Mouse (Mus musculus) right cerebral cortex, adult 2 months (tissue): ENCODE measurements at regions not wholly inside any gene's neighbourhood (a gene's known extent, or its start where the extent isn't known, plus 50 kb on each side); places are given as distances from the start of the nearest gene placed in this dataset.

Experiments
- DNase-seq, 2 experiments: peaks; one replicate each; pipeline ENCODE4 v3.0.0; 2021 to 2022; ENCODE audit warnings: low spot score in 2 of 2

DNA sequence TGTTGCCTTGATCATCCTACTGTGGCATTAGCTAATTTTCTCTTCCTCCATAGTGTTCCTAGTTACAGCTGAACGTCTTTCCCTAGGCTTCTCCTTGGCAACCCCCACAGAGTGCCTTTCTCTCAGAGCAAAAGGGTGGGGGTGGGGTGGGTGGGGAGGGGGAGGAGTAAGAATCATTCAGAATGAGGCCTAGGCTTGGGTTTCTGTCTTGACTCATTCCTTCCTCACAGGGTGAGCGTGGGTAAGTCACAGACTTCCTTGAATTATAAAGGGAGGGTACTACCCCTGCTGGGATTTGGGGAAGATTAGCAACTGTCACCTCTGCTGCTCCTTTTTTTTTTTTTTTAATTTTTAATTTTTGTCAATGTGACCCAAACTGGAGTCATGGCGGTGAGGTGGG, 114.5 kb downstream of the Dhx35 start:
- no peak for DNase-seq

DNA sequence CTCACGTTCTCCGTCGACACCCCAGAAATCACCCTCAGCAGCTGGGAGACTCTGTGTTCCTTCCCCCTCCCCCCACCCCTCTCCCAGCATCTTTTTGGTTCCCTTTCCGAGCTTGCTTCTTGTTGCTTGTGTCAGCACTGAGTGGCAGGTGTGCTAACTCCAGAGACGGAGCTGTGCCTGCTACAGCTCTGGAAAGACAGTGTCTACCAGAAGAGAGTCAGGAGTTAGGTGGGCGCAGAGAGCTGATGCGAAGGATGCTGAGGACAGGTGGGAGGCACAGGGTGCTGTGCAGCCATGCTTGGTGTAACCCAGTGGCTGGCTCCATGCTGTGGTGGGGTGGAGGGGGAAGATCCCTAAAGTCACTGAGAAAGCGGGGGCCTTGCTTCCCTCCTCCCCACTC, 115.7 kb downstream of the Dhx35 start:
- DNase-seq, result peak; percentile 24 to 32

GRCm38 (mm10) chr2:158911191-158911590, 116.6 kb downstream of the Dhx35 start:
- peak in 1 of 2 experiments; percentile 18 for DNase-seq

- DNase-seq, result peak; percentile 50 to 62
These were observed 118.1 kb downstream of the Dhx35 start for GRCm38 (mm10) chr2:158912631-158913258.

- peak in 1 of 2 experiments; percentile 19 for DNase-seq
These were observed 122.8 kb downstream of the Dhx35 start for GRCm38 (mm10) chr2:158917398-158917797.

DNA sequence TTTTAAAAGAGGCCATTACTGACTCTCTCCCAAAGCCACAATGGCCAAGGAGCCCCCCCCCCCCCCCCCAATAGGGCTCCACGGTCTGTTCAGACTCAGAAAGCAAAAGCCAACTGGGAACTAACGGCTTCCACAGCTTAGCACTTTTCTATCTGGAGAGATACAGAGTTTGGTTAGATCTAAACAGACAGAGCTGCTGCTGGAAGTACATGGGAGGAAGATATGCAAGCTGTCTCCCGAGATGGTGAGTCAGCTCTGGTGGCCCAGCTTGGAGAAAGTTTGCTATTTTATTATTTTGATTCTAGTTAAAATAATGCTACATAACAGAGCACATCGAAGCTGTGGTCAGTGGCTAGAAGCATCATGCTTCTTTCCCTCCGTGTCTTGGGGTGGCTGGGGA, 123.7 kb downstream of the Dhx35 start:
- peak in 1 of 2 experiments; percentile 23 for DNase-seq

DNA sequence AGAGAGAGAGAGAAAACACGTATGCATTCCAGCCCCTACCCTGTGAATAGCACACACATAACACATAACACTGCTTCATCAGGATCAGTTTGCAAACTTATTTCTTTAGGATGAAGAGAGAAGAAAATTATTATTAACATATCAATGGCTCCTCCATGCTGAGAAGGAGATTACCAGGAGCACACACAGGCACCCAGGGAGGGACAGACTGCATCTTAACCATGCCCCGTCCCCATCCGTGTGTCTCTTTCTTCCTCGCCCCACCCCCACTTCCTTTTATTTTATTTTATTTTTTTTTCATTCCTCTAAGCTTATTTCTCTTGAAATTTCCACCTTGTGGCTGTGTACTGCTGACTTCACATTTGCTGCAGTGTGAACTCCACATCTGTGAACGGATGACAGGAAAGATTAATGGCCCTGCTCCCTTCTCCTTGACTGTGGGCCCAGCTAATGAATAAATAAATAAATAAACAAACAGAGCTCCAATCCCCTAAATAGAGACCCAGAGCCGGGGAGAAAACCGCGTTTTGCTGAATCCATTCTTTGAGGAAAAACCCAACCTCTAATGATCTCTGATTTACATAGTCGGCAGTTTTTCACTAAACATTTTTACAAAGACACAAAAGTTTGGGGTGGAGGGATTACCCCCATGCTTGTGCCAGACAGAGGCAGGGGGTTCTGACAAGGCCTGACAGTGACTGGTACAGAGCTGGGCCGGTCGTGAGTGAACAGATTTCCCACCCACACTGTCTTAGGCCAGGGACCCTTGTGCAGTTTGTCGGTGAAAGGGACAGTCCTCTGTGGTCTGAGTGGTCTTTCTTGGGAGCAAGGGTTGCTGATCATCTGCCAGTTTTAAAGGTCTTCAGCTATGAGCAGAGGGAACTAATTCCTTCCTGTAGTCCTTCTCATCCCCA, 127.0 kb downstream of the Dhx35 start:
- DNase-seq, result no peak

GRCm38 (mm10) chr2:158922766-158923165, 128.2 kb downstream of the Dhx35 start:
- no peak for DNase-seq

DNA sequence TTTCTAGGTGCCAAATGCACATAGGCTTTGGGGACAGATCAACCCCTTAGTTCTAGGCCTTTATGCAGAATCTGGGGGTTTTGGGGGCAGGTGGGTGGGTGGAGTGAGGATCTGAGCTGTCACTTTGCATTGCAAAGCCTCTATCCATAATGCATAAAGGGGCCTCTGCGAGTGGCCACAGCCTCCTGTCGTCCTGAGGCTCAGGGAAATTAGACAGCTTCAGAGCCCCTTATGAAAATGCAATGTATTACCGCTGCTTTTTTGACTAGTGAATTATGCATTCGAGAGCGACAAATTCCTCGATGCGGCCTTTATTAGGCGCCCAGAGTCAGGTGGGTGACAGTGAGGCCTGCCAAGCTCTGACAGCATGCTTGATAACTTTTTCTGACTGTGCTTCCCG, 134.9 kb downstream of the Dhx35 start:
- DNase-seq, result no peak

DNA sequence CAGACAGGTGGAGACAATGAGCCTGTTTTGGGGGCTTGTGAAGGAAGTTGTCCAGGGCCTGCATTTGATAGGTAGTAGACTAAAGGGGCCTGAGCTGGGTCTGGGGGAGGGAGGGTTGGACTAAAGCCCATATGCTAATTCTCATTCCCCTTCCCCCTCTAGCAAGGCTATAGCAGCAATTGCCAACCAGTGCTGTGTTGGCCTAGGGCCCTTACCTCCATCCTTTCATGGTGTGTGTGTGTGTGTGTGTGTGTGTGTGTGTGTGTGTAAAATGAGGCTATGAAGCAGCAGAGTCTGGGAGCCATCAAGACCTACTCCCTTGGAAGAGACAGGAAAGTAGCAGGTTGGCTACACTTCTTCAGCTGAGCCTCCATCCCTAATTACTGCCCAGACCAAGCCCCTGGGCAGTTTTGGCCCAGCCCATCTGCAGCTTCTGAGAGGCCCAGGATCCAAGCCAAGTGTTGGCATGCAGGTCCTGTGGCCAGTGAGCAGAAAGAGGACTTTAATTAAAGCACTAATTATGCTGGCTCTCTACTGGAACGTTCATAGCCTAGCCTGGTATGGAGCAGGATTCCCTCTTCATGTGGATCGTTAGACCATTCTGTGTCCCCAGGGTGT, 143.4 kb downstream of the Dhx35 start:
- DNase-seq, result peak in 1 of 2 experiments; percentile 25

DNA sequence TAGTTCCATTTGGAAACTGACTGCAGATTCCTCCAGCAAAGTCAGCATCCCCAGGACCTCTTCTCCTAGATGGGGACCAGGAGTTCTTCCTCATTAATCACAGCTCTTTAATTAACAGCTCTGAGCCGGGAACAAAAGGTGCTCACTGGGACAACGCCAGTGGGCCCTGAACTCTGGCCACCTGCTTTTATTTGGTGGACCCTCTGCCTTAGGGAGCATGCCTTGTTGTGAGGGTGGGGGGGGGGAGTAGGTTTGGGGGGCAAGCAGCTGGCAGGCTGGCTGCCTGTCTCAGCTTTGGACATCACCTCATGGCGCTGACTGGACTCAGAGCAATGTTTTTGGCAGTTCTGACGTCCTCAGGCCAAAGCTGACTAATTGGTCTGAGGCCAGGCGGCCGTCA, 154.8 kb downstream of the Dhx35 start:
- no peak for DNase-seq

DNA sequence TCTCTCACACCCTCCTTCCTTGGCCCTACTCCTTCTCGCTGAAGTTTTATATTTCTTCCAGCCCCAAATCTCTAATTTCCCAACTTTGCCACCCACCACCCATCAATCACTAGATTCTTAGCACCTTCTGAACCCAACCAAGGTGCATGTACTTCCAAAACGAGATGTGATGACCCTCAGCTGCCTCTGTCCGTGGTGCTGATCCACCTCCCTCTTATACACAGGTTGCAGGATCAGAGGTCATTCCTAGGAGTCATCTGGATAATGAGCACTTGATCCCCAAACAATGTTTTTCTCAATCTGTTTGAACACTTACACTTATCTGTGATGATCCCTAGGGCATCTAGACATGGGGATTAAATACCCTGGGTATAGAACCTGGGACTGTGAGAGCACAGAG, 156.5 kb downstream of the Dhx35 start:
- DNase-seq, result no peak

- DNase-seq, result no peak
These were observed 162.3 kb downstream of the Dhx35 start for GRCm38 (mm10) chr2:158956888-158957287.

DNA sequence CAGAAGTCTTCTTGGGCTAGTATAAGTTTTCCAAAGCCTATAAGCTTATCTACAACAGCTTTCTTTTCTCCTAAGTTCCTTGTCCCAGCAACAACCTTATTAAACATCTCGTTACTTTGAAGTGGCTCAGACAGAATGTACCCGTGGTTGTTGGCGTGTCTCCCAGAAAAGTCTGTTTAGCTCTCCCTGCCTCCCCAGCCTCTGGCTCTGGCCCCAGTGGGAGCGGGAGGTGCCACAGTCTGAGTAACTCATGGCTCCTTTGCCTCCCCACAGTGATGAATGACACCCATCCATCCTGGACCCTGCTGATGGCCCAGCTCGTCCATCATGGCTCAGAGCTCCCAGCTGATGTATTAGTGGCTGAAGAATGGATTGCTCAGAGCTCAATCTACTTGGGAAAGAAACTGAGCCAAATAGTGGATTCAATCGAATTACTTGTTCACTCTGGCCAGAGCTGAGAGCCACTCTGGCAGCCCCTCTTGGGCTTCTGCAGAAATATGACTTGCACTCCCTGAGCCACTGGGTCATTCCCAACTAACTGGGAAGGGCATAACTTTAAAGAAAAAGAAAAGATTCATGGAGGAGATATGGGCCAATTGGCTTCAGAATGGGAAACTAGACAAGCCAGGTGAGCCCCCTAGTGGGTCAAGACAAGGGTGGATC, 170.5 kb downstream of the Dhx35 start:
- DNase-seq, result peak; percentile 81 to 82

DNA sequence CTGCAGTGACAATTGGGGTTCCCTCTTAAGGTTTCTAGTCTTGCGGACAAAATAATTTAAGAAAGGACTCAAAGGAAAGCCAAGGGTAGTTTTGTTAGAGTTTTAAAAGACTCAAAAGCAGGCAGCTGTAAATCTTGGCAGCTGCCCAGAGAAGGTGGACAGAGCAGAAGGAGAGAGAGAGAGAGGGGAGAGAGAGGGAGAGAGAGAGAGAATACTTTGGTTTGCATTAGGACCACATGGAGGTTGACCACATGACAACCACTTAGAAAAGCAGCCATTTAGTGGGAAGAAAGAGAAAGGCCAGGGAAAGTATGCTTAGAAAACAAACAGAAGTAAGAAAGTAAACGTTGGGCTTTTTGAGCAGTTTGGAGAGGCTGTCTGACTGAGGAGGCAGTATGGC, 177.6 kb downstream of the Dhx35 start:
- DNase-seq, result no peak

DNA sequence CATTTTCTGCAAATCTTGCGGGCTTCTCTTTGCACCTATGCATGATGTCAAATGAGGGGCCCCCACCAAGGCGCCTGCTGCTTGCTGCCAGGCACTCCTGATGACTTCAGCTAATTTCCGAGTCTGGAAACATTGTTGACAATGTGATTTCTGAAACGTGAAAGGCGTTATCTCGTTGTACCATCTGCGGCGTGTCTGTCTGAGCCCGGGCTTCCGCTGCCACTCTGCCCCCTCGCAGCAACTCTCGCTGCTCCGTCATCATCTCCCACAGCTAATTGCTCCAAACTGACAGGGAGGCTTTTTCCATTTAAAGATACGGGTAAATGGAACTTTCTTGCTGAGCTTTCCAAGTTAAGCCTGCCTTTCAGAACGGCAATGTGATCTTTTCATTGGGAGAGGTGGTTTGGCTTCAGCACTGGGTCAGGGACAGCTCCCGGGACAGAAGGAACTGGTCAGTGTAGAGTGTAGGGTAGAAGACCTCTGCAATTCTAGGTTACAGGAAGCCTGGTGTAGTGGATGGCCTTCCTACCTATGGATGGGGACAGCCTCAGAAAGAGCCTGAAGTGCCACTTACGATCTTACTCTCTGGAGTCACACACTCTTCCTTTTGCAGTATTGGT, 191.0 kb downstream of the Dhx35 start:
- peak; percentile 32 to 34 for DNase-seq

DNA sequence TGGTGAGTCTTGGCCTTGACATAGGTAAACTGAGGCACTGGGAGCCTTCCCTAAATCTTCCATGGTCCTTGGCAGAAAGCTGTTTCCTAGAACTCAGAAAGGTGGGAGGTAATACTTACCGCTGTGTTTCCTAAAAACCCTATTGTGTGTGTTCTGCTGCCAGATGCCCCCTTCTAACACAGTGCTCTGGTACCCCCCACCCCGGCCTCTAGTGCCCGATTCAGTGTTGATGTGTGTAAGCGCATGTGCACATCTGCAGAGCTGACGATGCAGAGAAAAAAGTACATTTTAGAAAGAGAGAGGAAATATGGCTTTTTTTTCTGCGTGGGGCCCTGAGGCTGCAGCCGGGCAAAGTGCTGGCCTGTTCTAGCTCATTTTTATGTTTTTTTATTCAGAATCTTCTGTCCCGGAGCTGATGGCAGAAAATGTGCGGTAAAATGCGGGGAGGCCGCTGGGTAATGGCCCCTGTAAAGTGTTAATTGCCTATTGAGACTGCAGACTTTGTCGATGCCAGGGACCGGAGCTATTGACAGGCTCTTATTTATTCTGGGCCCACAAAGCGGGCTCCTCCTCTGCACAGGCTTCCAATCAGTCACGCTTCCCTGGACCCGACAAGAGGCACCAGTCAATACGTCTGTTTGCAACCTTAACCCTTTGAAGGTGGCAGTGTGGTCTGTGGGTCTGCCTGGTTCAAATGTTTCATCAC, 208.0 kb downstream of the Dhx35 start:
- DNase-seq, result no peak

GRCm38 (mm10) chr2:159003187-159003497, 208.5 kb downstream of the Dhx35 start:
- DNase-seq, result no peak

DNA sequence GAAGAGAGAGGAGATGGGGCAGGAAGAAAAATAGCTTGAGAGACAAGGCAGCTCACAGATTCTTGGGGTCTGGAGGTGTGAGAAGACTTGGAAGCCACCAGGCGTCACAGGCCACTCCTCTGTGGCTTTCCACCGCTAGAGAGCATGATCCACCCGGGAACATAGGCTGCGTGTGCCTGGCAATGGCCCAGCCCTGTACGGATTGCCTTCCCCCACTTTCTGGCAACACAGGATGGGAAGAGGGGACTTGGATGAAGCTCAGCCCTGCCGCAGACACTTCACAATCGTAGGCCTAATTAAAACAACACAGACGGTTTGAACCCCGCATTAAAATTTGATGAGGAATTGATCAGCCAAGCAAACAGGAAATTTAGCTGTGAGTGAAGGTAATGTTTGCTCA, 209.8 kb downstream of the Dhx35 start:
- peak; percentile 7 to 16 for DNase-seq

GRCm38 (mm10) chr2:159012725-159013124, 218.1 kb downstream of the Dhx35 start:
- DNase-seq, result no peak

GRCm38 (mm10) chr2:159014553-159014952, 219.9 kb downstream of the Dhx35 start:
- no peak for DNase-seq
